In genomic region chr5:140637058-140637410, GRCm38 (mm10) we compare ENCODE assay signal across 9 mouse cellular contexts. TPM values are rescaled to one million over a fixed set of nuclear protein-coding genes. Genes with fewer than 3 reads are reported as not detected.
A peak's percentile ranks its signal among the peaks of the same experiment; 100 is the strongest.
DNase-seq lines count a peak whose midpoint lies in the region; ATAC-seq and TF ChIP-seq lines count a peak whose summit lies in the region.
"Had no signal": no experiment of that assay in that cellular context is flagged by ENCODE, and none has a peak within 500 bp of the region (broad histone marks: within the 10 kb centered on the region; RNA-seq: fewer than 3 reads in every experiment).

No protein-coding gene starts in this region.

- peak overlapping the region; percentile 22 for H3K27ac ChIP-seq in bone marrow macrophage, adult 2 months (ENCODE audit: insufficient read depth, low read depth, low read length)
- peak overlapping the region; percentile 27; the same call in 1 of the 2 replicates for H3K27ac ChIP-seq in liver, embryonic 12.5 days
- H3K27ac ChIP-seq: neural tube, embryonic 12.5 days had no signal

- no peak for TF ChIP-seq CTCF in bone marrow macrophage, adult 2 months (IDR thresholded peaks at IDR 0.05; ENCODE audit: low read depth, low read length)

- peak; percentile 40 for DNase-seq in cerebellum, adult 9-11 months
- no peak for DNase-seq in cerebellum, postnatal 36 days
- peak; percentile 59 for DNase-seq in layer of hippocampus, adult 11-12 months (ENCODE audit: low spot score)
- DNase-seq in layer of hippocampus, adult 9-11 months: no peak
- no peak for DNase-seq in spleen, postnatal 36 days (ENCODE audit: low spot score in 2 of 2)
- no peak for DNase-seq in frontal cortex, postnatal 14 days (ENCODE audit: low spot score in 2 of 2)

- ATAC-seq in liver, embryonic 12.5 days: no peak

- peaks cover 74% of the 10 kb centered on the region for H3K36me3 ChIP-seq in liver, embryonic 12.5 days

- no peak overlapping the region for H3K9ac ChIP-seq in liver, embryonic 12.5 days
- H3K9ac ChIP-seq: neural tube, embryonic 12.5 days had no signal

- 76% methylated on average over 6 of the region's 6 CpGs for WGBS in liver, embryonic 12.5 days (ENCODE audit: insufficient replicate concordance)

- TF ChIP-seq POLR2A in bone marrow macrophage, adult 2 months (IDR thresholded peaks at IDR 0.05; ENCODE audit: borderline replicate concordance, low read depth, low read length): no peak

- no peak overlapping the region for H3K4me3 ChIP-seq in bone marrow macrophage, adult 2 months (ENCODE audit: insufficient read depth, low read length)
- H3K4me3 ChIP-seq in liver, embryonic 12.5 days: no peak overlapping the region
- H3K4me3 ChIP-seq: neural tube, embryonic 12.5 days had no signal

- no peaks in the 10 kb centered on the region for H3K27me3 ChIP-seq in liver, embryonic 12.5 days (replicated peaks)
- H3K27me3 ChIP-seq: neural tube, embryonic 12.5 days had no signal

- no peaks in the 10 kb centered on the region for H3K9me3 ChIP-seq in liver, embryonic 12.5 days (replicated peaks)
- H3K9me3 ChIP-seq: neural tube, embryonic 12.5 days had no signal

- no peak overlapping the region for H3K4me2 ChIP-seq in liver, embryonic 12.5 days
- H3K4me2 ChIP-seq: neural tube, embryonic 12.5 days had no signal

- peaks cover 32% of the 10 kb centered on the region for H3K4me1 ChIP-seq in bone marrow macrophage, adult 2 months (ENCODE audit: control insufficient read depth, insufficient read depth, low read length)
- H3K4me1 ChIP-seq in liver, embryonic 12.5 days: peaks cover 40% of the 10 kb centered on the region

RNA-seq across cellular contexts. Expression of gene Ttyh3, which starts 11.8 kb away (rescaled TPM):
- polyA plus RNA-seq in bone marrow macrophage, adult 2 months (2012; ENCODE audit: insufficient read depth, insufficient read length, missing spikeins): 73.6 and 91.5 TPM in 2 replicates
- 13.0 and 15.6 TPM in 2 replicates for polyA plus RNA-seq in liver, embryonic 12.5 days (2016; fragmentation: Nextera tagmentation; extraction: Ambion mirVana)

RNA-seq across cellular contexts. Expression of gene Lfng, which starts 29.9 kb away (rescaled TPM):
- 60.6 and 75.4 TPM in 2 replicates for polyA plus RNA-seq in bone marrow macrophage, adult 2 months (2012; ENCODE audit: insufficient read depth, insufficient read length, missing spikeins)
- 7.4 and 8.3 TPM in 2 replicates for polyA plus RNA-seq in liver, embryonic 12.5 days (2016; fragmentation: Nextera tagmentation; extraction: Ambion mirVana)

Comparison
In these comparisons a context has a peak if more than half of its experiments do, and no peak if none do; other contexts are left out.
1. DNase-seq: peak in cerebellum, adult 9-11 months (single experiment) and layer of hippocampus, adult 11-12 months (single experiment); none in cerebellum, postnatal 36 days (0 of 2), layer of hippocampus, adult 9-11 months (single experiment), spleen, postnatal 36 days (0 of 2) and frontal cortex, postnatal 14 days (0 of 2).